Mouse (Mus musculus) spleen, postnatal 4 days (tissue): ENCODE data around the gene Mxra7.
A peak's percentile ranks its signal among the peaks of the same experiment; 100 is the strongest.
"Not testable (repeated sequence)": the region's sequence is repeated elsewhere in the genome, so short reads cannot be mapped to it uniquely, and the experiment has no call there.

Experiments used
- DNase-seq, 2 experiments: peaks; one replicate each; pipeline ENCODE4 v3.0.0; 2022; ENCODE audit warnings: low spot score in 2 of 2

Mxra7 gene

GRCm38 (mm10) chr11:116827534-116828165, at the start of gene Mxra7:
Gene Mxra7 (minus strand): TSS chr11:116828046.
- peak; percentile 65 to 86 for DNase-seq

GRCm38 (mm10) chr11:116873987-116874386, 46.1 kb upstream of the Mxra7 start:
- no peak for DNase-seq

GRCm38 (mm10) chr11:116871538-116871937, 43.7 kb upstream of the Mxra7 start:
- no peak for DNase-seq

- no peak for DNase-seq
Measured at GRCm38 (mm10) chr11:116869641-116870040, 41.8 kb upstream of the Mxra7 start.

GRCm38 (mm10) chr11:116869223-116869622, 41.4 kb upstream of the Mxra7 start:
- DNase-seq, result no peak

- no peak for DNase-seq
Measured at GRCm38 (mm10) chr11:116868129-116868528, 40.3 kb upstream of the Mxra7 start.

- no peak for DNase-seq
Measured at GRCm38 (mm10) chr11:116865945-116866585, 38.2 kb upstream of the Mxra7 start.

GRCm38 (mm10) chr11:116864444-116864843, 36.6 kb upstream of the Mxra7 start:
- no peak for DNase-seq

- DNase-seq, result no peak
Measured at GRCm38 (mm10) chr11:116857183-116857850, 29.5 kb upstream of the Mxra7 start.

GRCm38 (mm10) chr11:116854279-116854678, 26.4 kb upstream of the Mxra7 start:
- no peak for DNase-seq

GRCm38 (mm10) chr11:116853512-116853928, 25.7 kb upstream of the Mxra7 start:
- peak; percentile 96 to 98 for DNase-seq

GRCm38 (mm10) chr11:116852891-116853511, 25.2 kb upstream of the Mxra7 start, which contains the start of gene Srsf2:
Gene Srsf2 (minus strand): TSS chr11:116853094.
- peak; percentile 97 to 99 for DNase-seq

GRCm38 (mm10) chr11:116852291-116852890, 24.5 kb upstream of the Mxra7 start, which contains the start of gene Mfsd11:
Gene Mfsd11 (plus strand): TSS chr11:116852440.
- peak; percentile 83 to 91 for DNase-seq

- no peak for DNase-seq
Measured at GRCm38 (mm10) chr11:116851576-116852290, 23.9 kb upstream of the Mxra7 start.

- DNase-seq, result no peak
Measured at GRCm38 (mm10) chr11:116850833-116851477, 23.1 kb upstream of the Mxra7 start.

- DNase-seq, result no peak
Measured at GRCm38 (mm10) chr11:116850085-116850484, 22.2 kb upstream of the Mxra7 start.

GRCm38 (mm10) chr11:116849587-116849986, 21.7 kb upstream of the Mxra7 start:
- DNase-seq, result no peak

- not testable (repeated sequence) for DNase-seq
Measured at GRCm38 (mm10) chr11:116848877-116849178, 21.0 kb upstream of the Mxra7 start.

GRCm38 (mm10) chr11:116848086-116848876, 20.4 kb upstream of the Mxra7 start:
- no peak for DNase-seq
